Mouse (Mus musculus) cerebellum, adult 2 months (tissue): Measurements from ENCODE around the gene Ubr2. TPM values are rescaled to one million over a fixed set of nuclear protein-coding genes. Genes with fewer than 3 reads are reported as not detected.
A peak's percentile ranks its signal among the peaks of the same experiment; 100 is the strongest.

Experiments used
- DNase-seq, 2 experiments: peaks; one replicate each; pipeline ENCODE4 v3.0.0; 2021
- H3K27ac ChIP-seq: fragments of 200-500 bp; 2 replicates; pipeline ENCODE4 v1.5.1; 2012; ENCODE audit warnings: low read length, control low read depth, inconsistent platforms; ENCODE audit not compliant: insufficient read depth
- H3K27me3 ChIP-seq: fragments of 200-500 bp; 2 replicates; pipeline ENCODE4 v1.6.1; 2012; ENCODE audit warnings: inconsistent platforms, mild to moderate bottlenecking, low read length, moderate library complexity; ENCODE audit not compliant: control insufficient read depth, insufficient read depth
- H3K4me1 ChIP-seq: fragments of 200-500 bp; 2 replicates; pipeline ENCODE4 v1.6.1; 2011; ENCODE audit warnings: low read length; ENCODE audit not compliant: control insufficient read depth, insufficient read depth
- H3K4me3 ChIP-seq: fragments of 200-500 bp; replicated peaks from 2 replicates; pipeline ENCODE3; 2011; ENCODE audit warnings: mild to moderate bottlenecking, low read depth, low read length, control low read depth; ENCODE audit not compliant: insufficient read depth
- CTCF ChIP-seq: fragments of 200-500 bp; IDR thresholded peaks from 2 replicates; pipeline ENCODE4 v1.5.1; 2011; ENCODE audit warnings: low read depth, mild to moderate bottlenecking, control low read depth, low read length, moderate library complexity, borderline replicate concordance; ENCODE audit not compliant: insufficient read depth
- POLR2A ChIP-seq: fragments of 200-500 bp; IDR thresholded peaks from 2 replicates; pipeline ENCODE4 v1.6.1; 2011; ENCODE audit warnings: low read length, control low read depth, borderline replicate concordance; ENCODE audit not compliant: insufficient read depth
- WGBS: fragments of 180-500 bp; shearing (Covaris S2); methylation state at CpG from one replicate; pipeline ENCODE4 v1.1.7; 2018; 5-methylcytosine and 5-hydroxymethylcytosine counted together
- polyA plus RNA-seq: library from polyadenylated mRNA; depleted of rRNA; stranded (reverse); fragments of >200 nt; gene quantifications from 2 replicates; pipeline ENCODE4 v1.2.3, GENCODE M21; 2012

The Ubr2 gene
- polyA plus RNA-seq, 1 experiment: 38.5 TPM

DNA sequence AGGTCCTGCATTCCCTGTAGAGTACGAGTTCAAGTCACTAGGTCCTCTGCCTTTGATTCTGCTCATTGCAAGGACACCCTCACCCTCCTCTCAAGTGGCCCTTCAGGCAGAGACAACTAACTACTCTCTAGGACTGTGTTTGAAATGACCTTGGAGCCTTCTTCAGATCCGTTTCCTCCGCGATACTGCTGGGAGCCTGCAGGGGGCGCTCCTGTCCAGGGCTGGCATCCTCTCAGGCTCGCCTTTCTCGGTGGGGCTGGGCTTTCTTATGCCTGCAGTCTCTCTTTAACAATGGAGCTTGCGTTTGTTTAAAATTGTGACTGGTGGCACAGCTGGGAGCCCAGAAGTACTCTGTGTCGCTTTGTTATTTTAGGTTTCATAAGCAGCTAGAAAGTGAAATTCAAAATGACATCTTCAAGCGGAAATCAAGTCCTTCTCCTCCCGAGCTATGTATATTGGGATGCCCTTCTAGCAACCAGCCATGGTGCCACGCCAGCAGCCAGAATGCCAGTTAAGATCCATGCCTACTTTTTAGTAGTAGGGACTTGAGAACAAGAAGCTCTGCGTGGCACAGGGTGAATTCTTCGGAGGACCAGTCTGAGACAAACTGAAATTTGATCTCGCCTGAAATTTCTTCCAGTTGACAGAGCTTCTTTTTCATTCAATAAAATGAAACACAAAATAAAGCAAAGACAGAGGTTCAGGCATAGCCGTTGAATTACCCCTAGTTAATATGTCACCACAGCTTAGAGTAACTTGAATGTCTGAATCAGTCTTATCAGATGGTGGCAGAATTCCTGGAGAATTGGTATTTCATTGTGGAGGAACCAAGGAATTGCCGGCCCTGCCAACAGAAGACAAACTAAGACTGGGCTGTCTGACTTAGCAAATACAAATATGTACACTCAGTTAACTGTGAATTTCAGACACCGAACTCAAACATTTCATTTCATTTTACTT is 28.8 kb upstream of the Ubr2 start:
- DNase-seq: peak; percentile 75 to 86
- 19% methylated on average over 18 of the region's 18 CpGs for WGBS
- Histone ChIP-seq H3K27me3 (no peaks in the 10 kb centered on the region), H3K27ac (no peak overlapping the region), H3K4me3 (peak overlapping the region; percentile 13), H3K4me1 (no peaks in the 10 kb centered on the region)
- no peak for TF ChIP-seq POLR2A
- TF ChIP-seq CTCF: peak; percentile 89

DNA sequence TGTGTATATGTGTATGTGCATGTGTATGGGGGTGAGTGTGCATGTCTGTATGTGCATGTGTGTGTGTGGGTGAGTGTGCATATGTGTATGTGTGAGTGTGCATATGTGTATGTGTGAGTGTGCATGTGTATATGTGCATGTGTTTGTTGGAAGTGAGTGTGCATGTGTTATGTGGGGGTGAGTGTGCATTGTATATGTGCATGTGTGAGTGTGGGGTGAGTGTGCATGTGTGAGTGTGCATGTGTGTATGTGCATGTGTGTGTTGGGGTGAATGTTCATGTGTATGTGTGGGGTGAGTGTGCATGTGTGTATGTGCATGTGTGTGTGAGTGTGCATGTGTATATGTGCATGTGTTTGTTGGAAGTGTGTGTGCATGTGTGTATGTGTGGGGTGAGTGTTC is 24.2 kb upstream of the Ubr2 start:
- Histone ChIP-seq H3K4me3 (no peak overlapping the region), H3K4me1 (no peaks in the 10 kb centered on the region), H3K27me3 (no peaks in the 10 kb centered on the region), H3K27ac (no peak overlapping the region)
- TF ChIP-seq CTCF (no peak), POLR2A (no peak)
- DNase-seq: no peak

DNA sequence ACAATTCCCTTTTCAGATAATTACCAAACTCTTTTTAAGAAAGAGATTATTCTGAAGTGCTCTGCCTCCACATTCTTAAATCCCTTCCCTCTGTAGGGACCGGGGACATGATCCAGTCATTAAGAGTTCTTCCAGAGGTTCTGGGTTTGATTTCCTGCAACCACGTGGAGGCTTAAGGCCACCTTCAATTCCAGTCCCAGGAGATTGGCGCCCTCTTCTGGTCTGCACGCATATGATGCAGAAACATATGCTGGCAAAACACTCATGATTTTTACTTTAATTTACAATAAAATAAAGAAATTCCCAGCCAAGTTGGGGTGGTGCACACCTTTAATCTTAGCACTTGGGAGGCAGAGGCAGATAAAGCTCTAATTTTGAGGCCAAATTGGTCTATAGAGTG is 23.3 kb upstream of the Ubr2 start:
- 2% methylated on average over 4 of the region's 4 CpGs for WGBS
- DNase-seq: peak; percentile 40 to 46
- H3K27me3 ChIP-seq: no peaks in the 10 kb centered on the region
- no peak overlapping the region for H3K4me3 ChIP-seq
- TF ChIP-seq CTCF (peak; percentile 75), POLR2A (no peak)
- no peak overlapping the region for H3K27ac ChIP-seq
- H3K4me1 ChIP-seq: no peaks in the 10 kb centered on the region

DNA sequence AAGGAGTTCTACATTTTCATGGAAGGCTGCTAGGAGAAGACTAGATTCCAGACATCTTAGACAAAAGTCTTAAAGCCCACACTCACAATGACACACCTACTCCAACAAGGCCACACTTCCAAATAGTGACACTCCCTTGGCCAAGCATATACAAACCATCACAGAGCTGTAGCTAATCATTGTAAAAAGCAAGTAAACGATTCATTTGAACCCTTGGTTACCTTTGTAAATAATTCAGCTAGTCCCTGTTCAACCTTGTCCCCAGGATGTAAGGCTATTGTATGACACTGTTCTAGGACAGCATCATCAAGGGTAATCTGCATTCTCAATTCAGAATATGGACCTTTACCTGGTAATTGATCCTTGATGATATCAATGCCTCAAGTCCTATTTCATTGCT is 14.4 kb upstream of the Ubr2 start:
- Histone ChIP-seq H3K4me1 (no peaks in the 10 kb centered on the region), H3K4me3 (no peak overlapping the region), H3K27ac (no peak overlapping the region), H3K27me3 (no peaks in the 10 kb centered on the region)
- 73% methylated on average over 1 of the region's 1 CpGs for WGBS
- TF ChIP-seq CTCF (no peak), POLR2A (no peak)
- DNase-seq: no peak

GRCm38 (mm10) chr17:47023369-47023768 is 13.0 kb upstream of the Ubr2 start:
- TF ChIP-seq CTCF (no peak), POLR2A (no peak)
- WGBS: 65% methylated on average over 1 of the region's 1 CpGs
- no peak for DNase-seq
- Histone ChIP-seq H3K4me1 (no peaks in the 10 kb centered on the region), H3K4me3 (no peak overlapping the region), H3K27me3 (no peaks in the 10 kb centered on the region), H3K27ac (no peak overlapping the region)

GRCm38 (mm10) chr17:47012896-47013295 is 2.5 kb upstream of the Ubr2 start:
- 47% methylated on average over 11 of the region's 11 CpGs for WGBS
- Histone ChIP-seq H3K4me3 (no peak overlapping the region), H3K27me3 (no peaks in the 10 kb centered on the region), H3K27ac (no peak overlapping the region), H3K4me1 (no peaks in the 10 kb centered on the region; the same call in 1 of the 2 replicates)
- TF ChIP-seq POLR2A: no peak
- TF ChIP-seq CTCF: no peak
- DNase-seq: no peak

DNA sequence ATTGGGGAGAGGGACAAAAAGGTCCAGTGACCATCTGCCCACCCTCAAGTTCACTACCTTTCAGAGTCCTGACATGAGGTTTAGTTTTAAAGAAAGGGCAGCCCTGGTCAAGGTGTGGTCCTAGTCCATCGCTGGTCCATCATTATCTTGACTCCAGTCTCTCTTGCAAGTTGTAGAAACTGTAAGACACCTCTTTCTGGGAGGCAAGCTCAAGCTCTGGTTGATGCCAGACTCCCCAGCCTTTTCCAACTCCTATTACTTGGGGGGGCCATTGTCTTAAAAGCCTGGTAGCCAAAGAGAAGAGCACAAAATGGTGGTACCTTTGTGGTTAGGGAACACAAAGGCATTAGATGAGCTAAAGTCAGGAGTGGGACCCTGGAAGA is 1.3 kb upstream of the Ubr2 start:
- WGBS: 84% methylated on average over 1 of the region's 1 CpGs
- no peak overlapping the region for H3K27ac ChIP-seq
- H3K27me3 ChIP-seq: no peaks in the 10 kb centered on the region

GRCm38 (mm10) chr17:47010722-47011660 is 635 bp upstream of the Ubr2 start:
- peak; percentile 73 to 84 for DNase-seq
- WGBS: 13% methylated on average over 25 of the region's 25 CpGs
- H3K4me3 ChIP-seq: peak overlapping the region; percentile 83
- no peak overlapping the region; the same call in 1 of the 2 replicates for H3K27ac ChIP-seq
- H3K4me1 ChIP-seq: peaks cover 7% of the 10 kb centered on the region
- no peaks in the 10 kb centered on the region for H3K27me3 ChIP-seq
- TF ChIP-seq CTCF (no peak), POLR2A (peak; percentile 28; the same call in 1 of the 2 replicates)

More for the DNA sequence above, 1.3 kb upstream of the Ubr2 start:
- H3K4me1 ChIP-seq: peaks cover 2% of the 10 kb centered on the region
- DNase-seq: no peak
- TF ChIP-seq POLR2A (no peak), CTCF (no peak)
- H3K4me3 ChIP-seq: no peak overlapping the region
